ENCODE assay signal across 9 mouse cellular contexts in the genomic region with DNA sequence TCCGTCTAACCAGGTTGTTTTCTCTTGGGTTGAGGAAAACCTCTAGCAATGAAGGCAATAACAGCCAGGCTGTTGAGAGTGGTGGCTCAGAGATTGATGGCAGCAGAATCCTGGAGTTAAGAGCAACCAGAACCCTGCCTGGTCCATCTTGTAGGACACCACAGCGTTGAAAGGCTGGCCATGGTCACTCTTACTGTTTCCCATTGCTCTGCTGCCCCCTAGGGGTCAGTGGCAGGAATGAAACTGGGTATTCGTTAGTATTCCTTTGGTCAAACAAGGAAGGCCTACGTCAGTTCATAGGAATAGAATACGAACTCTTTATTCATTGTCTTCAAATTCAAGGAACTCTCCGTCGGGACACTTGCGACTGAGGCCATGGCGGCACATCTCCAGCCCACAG. TPM values are rescaled to one million over a fixed set of nuclear protein-coding genes. Genes with fewer than 3 reads are reported as not detected.
DNase-seq lines count a peak whose midpoint lies in the region; ATAC-seq lines count a peak whose summit lies in the region.
"Had no signal": no experiment of that assay in that cellular context is flagged by ENCODE, and none has a peak within 500 bp of the region (broad histone marks: within the 10 kb centered on the region; RNA-seq: fewer than 3 reads in every experiment).

No protein-coding gene starts in this region.

- peaks cover 56% of the 10 kb centered on the region for H3K27me3 ChIP-seq in heart, embryonic 11.5 days (ENCODE audit: control insufficient read depth, insufficient read depth, low read length)
- peaks cover 76% of the 10 kb centered on the region for H3K27me3 ChIP-seq in embryonic facial prominence, embryonic 10.5 days (replicated peaks; ENCODE audit: low read depth, poor library complexity, severe bottlenecking)

- H3K4me3 ChIP-seq in heart, embryonic 11.5 days (ENCODE audit: low read depth, low read length): no peak overlapping the region
- H3K4me3 ChIP-seq in embryonic facial prominence, embryonic 10.5 days: no peak overlapping the region
- H3K4me3 ChIP-seq: heart, embryonic 13.5 days had no signal

- 12% methylated on average over 9 of the region's 9 CpGs for WGBS in heart, embryonic 11.5 days (ENCODE audit: insufficient replicate concordance)
- 10% methylated on average over 9 of the region's 9 CpGs for WGBS in embryonic facial prominence, embryonic 10.5 days

- H3K9ac ChIP-seq in heart, embryonic 11.5 days (ENCODE audit: low read depth, low read length): no peak overlapping the region
- H3K9ac ChIP-seq: heart, embryonic 13.5 days had no signal

- no peak overlapping the region for H3K27ac ChIP-seq in heart, embryonic 11.5 days (ENCODE audit: low read depth, low read length)
- no peak overlapping the region for H3K27ac ChIP-seq in embryonic facial prominence, embryonic 10.5 days (replicated peaks)
- H3K27ac ChIP-seq: heart, embryonic 13.5 days had no signal

- ATAC-seq in heart, embryonic 11.5 days (replicated peaks; ENCODE audit: insufficient number of reproducible peaks, low FRiP score, low TSS enrichment): no peak
- ATAC-seq in megakaryocyte progenitor cell, adult 5-6 weeks (replicated peaks; ENCODE audit: poor library complexity): peak; percentile 82

- H3K9me3 ChIP-seq in heart, embryonic 11.5 days (replicated peaks; ENCODE audit: control insufficient read depth, low read length): no peaks in the 10 kb centered on the region
- H3K9me3 ChIP-seq in embryonic facial prominence, embryonic 10.5 days: no peaks in the 10 kb centered on the region
- H3K9me3 ChIP-seq: heart, embryonic 13.5 days had no signal

- DNase-seq in heart, adult 18-20 months: peak; percentile 41 to 81
- peak; percentile 70 for DNase-seq in adrenal gland, postnatal 25 days
- DNase-seq in embryonic facial prominence, embryonic 10.5 days (ENCODE audit: low spot score): peak; percentile 80
- peak; percentile 69 to 80 for DNase-seq in heart, postnatal 14 days
- peak; percentile 52 to 53 for DNase-seq in layer of hippocampus, postnatal 36 days
- peak; percentile 34 for DNase-seq in skeletal muscle tissue, adult 2 months (ENCODE audit: low read depth, low spot score)

- intact Hi-C loops in heart, postnatal 14 days (cut with DNase I): loop anchor here (1.0 to 10.0 kb wide), 4 partner anchors 81 to 664 kb away; a partner anchor contains a TSS

- no peaks in the 10 kb centered on the region for H3K4me1 ChIP-seq in heart, embryonic 11.5 days (ENCODE audit: control insufficient read depth, insufficient read depth, low read length)
- H3K4me1 ChIP-seq in embryonic facial prominence, embryonic 10.5 days: no peaks in the 10 kb centered on the region

- no peaks in the 10 kb centered on the region for H3K36me3 ChIP-seq in heart, embryonic 11.5 days (ENCODE audit: control insufficient read depth, insufficient read depth, low read length)
- H3K36me3 ChIP-seq in embryonic facial prominence, embryonic 10.5 days (replicated peaks): no peaks in the 10 kb centered on the region
- H3K36me3 ChIP-seq: heart, embryonic 13.5 days had no signal

- H3K4me2 ChIP-seq in heart, embryonic 11.5 days: no peak overlapping the region
- H3K4me2 ChIP-seq: heart, embryonic 13.5 days had no signal

RNA-seq across cellular contexts. Expression of a gene that starts 18.4 kb away (rescaled TPM):
- total RNA-seq in heart, adult 18-20 months (2021): under 1 TPM in 1 of 2 experiments, not detected in 1; 0.15 TPM
- polyA plus RNA-seq in heart, embryonic 11.5 days (2014; fragmentation: Nextera tagmentation; extraction: Ambion mirVana): 0.06 and 0.11 TPM in 2 replicates
- not detected in 2 replicates for total RNA-seq in adrenal gland, postnatal 25 days (2021)
- 1.7 and 2.1 TPM in 2 replicates for polyA plus RNA-seq in embryonic facial prominence, embryonic 10.5 days (2016; fragmentation: Nextera tagmentation; extraction: Ambion mirVana)
- not detected for total RNA-seq in heart, postnatal 14 days (2021)
- under 1 TPM; 0.65 to 0.86 TPM for total RNA-seq in layer of hippocampus, postnatal 36 days (2021)
- not detected in 2 replicates for total RNA-seq in megakaryocyte progenitor cell, adult 5-6 weeks (2015)
- not detected in 2 replicates for total RNA-seq in megakaryocyte progenitor cell, adult 5-6 weeks (2017)

RNA-seq across cellular contexts. Expression of a gene that starts 43.7 kb away (rescaled TPM):
- total RNA-seq in heart, adult 18-20 months (2021): under 1 TPM; 0.17 to 0.44 TPM
- polyA plus RNA-seq in heart, embryonic 11.5 days (2014; fragmentation: Nextera tagmentation; extraction: Ambion mirVana): 0.72 and 0.79 TPM in 2 replicates
- 4.2 and 6.1 TPM in 2 replicates for total RNA-seq in adrenal gland, postnatal 25 days (2021)
- 1.3 and 1.6 TPM in 2 replicates for polyA plus RNA-seq in embryonic facial prominence, embryonic 10.5 days (2016; fragmentation: Nextera tagmentation; extraction: Ambion mirVana)
- under 1 TPM; 0.19 to 0.44 TPM for total RNA-seq in heart, postnatal 14 days (2021)
- 1 to 10 TPM in 1 of 2 experiments, under 1 TPM in 1; 0.73 to 1.3 TPM for total RNA-seq in layer of hippocampus, postnatal 36 days (2021)
- not detected in 2 replicates for total RNA-seq in megakaryocyte progenitor cell, adult 5-6 weeks (2015)
- not detected in 2 replicates for total RNA-seq in megakaryocyte progenitor cell, adult 5-6 weeks (2017)
